Mouse (Mus musculus): ENCODE data around the gene Cfap126. TPM values are rescaled to one million over a fixed set of nuclear protein-coding genes. Genes with fewer than 3 reads are reported as not detected.
"Not testable (repeated sequence)": the region's sequence is repeated elsewhere in the genome, so short reads cannot be mapped to it uniquely, and the experiment has no call there.

The Cfap126 gene
- polyA plus RNA-seq, 1 experiment from 2014 or later: 1.5 TPM

- no CpG with 5 or more reads among the region's 45 CpGs for WGBS (ENCODE audit: insufficient replicate concordance)
- H3K9me3 ChIP-seq (ENCODE audit: low read length); H3K36me3 ChIP-seq (replicated peaks; ENCODE audit: insufficient read depth, low read length); H3K9ac ChIP-seq (replicated peaks); H3K4me3 ChIP-seq (ENCODE audit: low read depth, low read length); H3K4me1 ChIP-seq (ENCODE audit: insufficient read depth); DNase-seq; H3K4me2 ChIP-seq (ENCODE audit: low read depth, low read length); H3K27ac ChIP-seq (ENCODE audit: low read depth): not testable (repeated sequence)
- ATAC-seq: peak; percentile 74
- peaks cover 24% of the 10 kb centered on the region for H3K27me3 ChIP-seq (ENCODE audit: insufficient read depth, low read length)
Measured at GRCm38 (mm10) chr1:171072217-171072616, 41.5 kb upstream of the Cfap126 start.

DNA sequence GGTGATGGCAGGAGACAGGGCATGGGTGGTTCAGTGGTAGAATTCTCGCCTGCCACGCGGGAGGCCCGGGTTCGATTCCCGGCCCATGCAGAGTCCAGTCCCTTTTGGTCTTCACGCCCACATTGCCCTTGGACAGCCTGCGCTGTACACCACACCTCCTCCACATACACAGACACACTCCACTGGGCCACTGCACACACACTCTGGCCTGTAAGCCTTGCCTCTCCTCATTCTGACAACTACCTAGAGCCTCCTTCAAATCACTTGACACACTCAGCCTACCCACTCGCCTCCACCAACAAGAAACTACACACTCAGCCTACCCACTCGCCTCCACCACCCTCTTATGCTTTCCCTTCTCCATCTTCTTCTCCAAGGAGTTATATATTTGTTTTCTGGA, 39.4 kb upstream of the Cfap126 start:
- not testable (repeated sequence) for H3K4me1 ChIP-seq (ENCODE audit: insufficient read depth); H3K9ac ChIP-seq (replicated peaks); H3K27ac ChIP-seq (ENCODE audit: low read depth); H3K4me3 ChIP-seq (ENCODE audit: low read depth, low read length); H3K4me2 ChIP-seq (ENCODE audit: low read depth, low read length); H3K9me3 ChIP-seq (ENCODE audit: low read length); H3K36me3 ChIP-seq (replicated peaks; ENCODE audit: insufficient read depth, low read length)
- H3K27me3 ChIP-seq (ENCODE audit: insufficient read depth, low read length): peaks cover 30% of the 10 kb centered on the region
- ATAC-seq (peak; percentile 5), DNase-seq (peak; percentile 31)
- 15% methylated on average over 4 of the region's 10 CpGs for WGBS (ENCODE audit: insufficient replicate concordance)

GRCm38 (mm10) chr1:171076176-171076575, 37.5 kb upstream of the Cfap126 start:
- H3K4me2 ChIP-seq (ENCODE audit: low read depth, low read length); H3K4me3 ChIP-seq (ENCODE audit: low read depth, low read length); H3K9ac ChIP-seq (replicated peaks); H3K4me1 ChIP-seq (ENCODE audit: insufficient read depth); H3K36me3 ChIP-seq (replicated peaks; ENCODE audit: insufficient read depth, low read length); H3K27ac ChIP-seq (ENCODE audit: low read depth); ATAC-seq; DNase-seq; H3K9me3 ChIP-seq (ENCODE audit: low read length): not testable (repeated sequence)
- WGBS (ENCODE audit: insufficient replicate concordance): 55% methylated on average over 3 of the region's 5 CpGs
- H3K27me3 ChIP-seq (ENCODE audit: insufficient read depth, low read length): peaks cover 18% of the 10 kb centered on the region

DNA sequence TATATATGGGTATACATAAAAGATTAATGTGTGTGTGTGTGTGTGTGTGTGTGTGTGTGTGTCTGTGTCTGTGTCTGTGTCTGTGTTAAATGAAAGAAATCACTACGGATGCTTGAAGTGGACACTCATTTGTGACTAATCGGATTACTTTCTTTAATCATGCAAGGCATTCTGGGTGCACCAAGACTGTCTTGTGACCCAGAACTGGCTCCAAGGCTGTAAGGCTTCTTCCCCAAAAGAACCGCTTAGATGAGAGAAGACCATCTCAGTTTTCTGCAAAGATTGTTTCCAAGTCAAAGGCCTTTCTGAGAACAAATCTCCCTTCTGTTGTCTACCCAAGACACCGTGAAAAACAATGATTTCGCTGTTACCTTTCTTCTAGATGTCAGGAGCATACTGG, 36.5 kb upstream of the Cfap126 start:
- H3K9me3 ChIP-seq (ENCODE audit: low read length); DNase-seq: not testable (repeated sequence)
- WGBS (ENCODE audit: insufficient replicate concordance): 43% methylated on average over 5 of the region's 5 CpGs

DNA sequence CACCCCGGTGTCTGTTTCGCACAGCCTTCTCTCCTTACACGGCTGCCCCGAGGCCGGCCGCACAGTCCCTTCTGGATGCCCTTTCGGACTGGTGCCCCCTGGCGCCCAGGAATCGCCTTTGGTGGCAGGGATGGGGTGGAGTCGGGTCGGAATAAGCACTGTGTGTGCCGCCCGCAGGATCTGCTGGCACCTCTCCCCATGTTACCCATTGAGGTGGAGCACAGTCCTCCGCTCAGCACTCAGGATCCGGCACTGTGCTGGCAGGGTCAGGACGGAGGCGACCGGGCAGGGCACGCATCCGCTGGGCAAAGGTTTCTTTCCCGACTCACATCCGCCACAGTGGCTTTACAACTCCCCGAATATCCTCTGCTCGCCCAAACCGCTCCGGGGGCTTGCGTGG, 35.8 kb upstream of the Cfap126 start:
- H3K9me3 ChIP-seq (ENCODE audit: low read length); DNase-seq; H3K4me1 ChIP-seq (ENCODE audit: insufficient read depth); H3K36me3 ChIP-seq (replicated peaks; ENCODE audit: insufficient read depth, low read length); H3K9ac ChIP-seq (replicated peaks); ATAC-seq; H3K27ac ChIP-seq (ENCODE audit: low read depth); H3K4me2 ChIP-seq (ENCODE audit: low read depth, low read length); H3K4me3 ChIP-seq (ENCODE audit: low read depth, low read length): not testable (repeated sequence)
- 3% methylated on average over 13 of the region's 27 CpGs for WGBS (ENCODE audit: insufficient replicate concordance)
- peaks cover 20% of the 10 kb centered on the region for H3K27me3 ChIP-seq (ENCODE audit: insufficient read depth, low read length)

More for the DNA sequence above, 36.5 kb upstream of the Cfap126 start:
- H3K4me3 ChIP-seq (ENCODE audit: low read depth, low read length); H3K4me1 ChIP-seq (ENCODE audit: insufficient read depth); ATAC-seq; H3K36me3 ChIP-seq (replicated peaks; ENCODE audit: insufficient read depth, low read length); H3K27ac ChIP-seq (ENCODE audit: low read depth); H3K9ac ChIP-seq (replicated peaks); H3K4me2 ChIP-seq (ENCODE audit: low read depth, low read length): not testable (repeated sequence)
- peaks cover 20% of the 10 kb centered on the region for H3K27me3 ChIP-seq (ENCODE audit: insufficient read depth, low read length)

DNA sequence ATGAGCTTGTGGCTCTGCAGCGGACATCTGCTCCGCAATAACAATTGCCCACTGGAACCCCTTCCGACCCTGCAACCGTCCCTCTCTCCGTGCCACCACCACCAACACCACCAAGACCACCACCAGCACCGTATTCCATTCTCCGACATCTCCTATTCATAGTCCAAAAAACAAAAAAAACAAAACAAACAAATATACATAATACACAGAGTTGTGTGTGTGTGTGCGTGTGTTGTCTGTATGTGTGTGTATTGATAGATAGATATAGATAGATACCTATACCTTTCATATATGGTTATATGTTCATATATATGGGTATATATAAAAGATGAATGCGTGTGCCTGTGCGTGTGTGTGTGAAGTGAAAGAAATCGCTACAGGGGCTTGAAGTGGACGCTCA, 35.3 kb upstream of the Cfap126 start:
- peaks cover 20% of the 10 kb centered on the region for H3K27me3 ChIP-seq (ENCODE audit: insufficient read depth, low read length)
- 24% methylated on average over 11 of the region's 12 CpGs for WGBS (ENCODE audit: insufficient replicate concordance)
- H3K9ac ChIP-seq (replicated peaks); ATAC-seq; H3K27ac ChIP-seq (ENCODE audit: low read depth); H3K4me2 ChIP-seq (ENCODE audit: low read depth, low read length); DNase-seq; H3K4me3 ChIP-seq (ENCODE audit: low read depth, low read length); H3K36me3 ChIP-seq (replicated peaks; ENCODE audit: insufficient read depth, low read length); H3K4me1 ChIP-seq (ENCODE audit: insufficient read depth); H3K9me3 ChIP-seq (ENCODE audit: low read length): not testable (repeated sequence)

GRCm38 (mm10) chr1:171079345-171079744, 34.4 kb upstream of the Cfap126 start:
- 0% methylated on average over 1 of the region's 35 CpGs for WGBS (ENCODE audit: insufficient replicate concordance)
- H3K9me3 ChIP-seq (ENCODE audit: low read length); H3K4me1 ChIP-seq (ENCODE audit: insufficient read depth); H3K9ac ChIP-seq (replicated peaks); H3K4me3 ChIP-seq (ENCODE audit: low read depth, low read length); H3K36me3 ChIP-seq (replicated peaks; ENCODE audit: insufficient read depth, low read length); H3K4me2 ChIP-seq (ENCODE audit: low read depth, low read length); DNase-seq; H3K27ac ChIP-seq (ENCODE audit: low read depth): not testable (repeated sequence)
- peaks cover 15% of the 10 kb centered on the region for H3K27me3 ChIP-seq (ENCODE audit: insufficient read depth, low read length)
- ATAC-seq: peak; percentile 77

DNA sequence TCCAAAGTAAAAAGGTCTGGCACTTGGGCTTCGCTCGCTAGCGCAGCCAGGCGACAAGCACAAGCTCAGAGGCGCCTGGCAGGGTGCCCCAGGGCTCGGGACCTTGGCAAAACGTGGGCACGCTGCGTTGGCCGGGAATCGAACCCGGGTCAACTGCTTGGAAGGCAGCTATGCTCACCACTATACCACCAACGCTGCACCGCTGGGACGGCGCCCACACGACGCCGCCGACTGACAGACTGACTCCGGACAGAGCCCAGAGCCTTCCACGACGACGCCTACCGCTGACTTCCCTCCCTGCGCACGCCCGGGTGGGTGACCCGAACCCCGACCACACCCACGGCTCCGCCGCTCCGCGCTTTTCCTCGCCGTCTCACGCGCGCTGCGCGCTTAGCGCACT, 33.9 kb upstream of the Cfap126 start:
- H3K27me3 ChIP-seq (ENCODE audit: insufficient read depth, low read length): peaks cover 15% of the 10 kb centered on the region
- WGBS (ENCODE audit: insufficient replicate concordance): no CpG with 5 or more reads among the region's 43 CpGs
- DNase-seq; H3K4me3 ChIP-seq (ENCODE audit: low read depth, low read length); H3K9me3 ChIP-seq (ENCODE audit: low read length); H3K4me1 ChIP-seq (ENCODE audit: insufficient read depth); H3K27ac ChIP-seq (ENCODE audit: low read depth); H3K36me3 ChIP-seq (replicated peaks; ENCODE audit: insufficient read depth, low read length); H3K4me2 ChIP-seq (ENCODE audit: low read depth, low read length); H3K9ac ChIP-seq (replicated peaks): not testable (repeated sequence)
- ATAC-seq: peak; percentile 73

GRCm38 (mm10) chr1:171081512-171082231, 32.0 kb upstream of the Cfap126 start:
- DNase-seq; H3K36me3 ChIP-seq (replicated peaks; ENCODE audit: insufficient read depth, low read length); H3K27ac ChIP-seq (ENCODE audit: low read depth); H3K4me3 ChIP-seq (ENCODE audit: low read depth, low read length); H3K9ac ChIP-seq (replicated peaks); H3K9me3 ChIP-seq (ENCODE audit: low read length); H3K4me2 ChIP-seq (ENCODE audit: low read depth, low read length); H3K4me1 ChIP-seq (ENCODE audit: insufficient read depth): not testable (repeated sequence)
- peaks cover 28% of the 10 kb centered on the region for H3K27me3 ChIP-seq (ENCODE audit: insufficient read depth, low read length)
- WGBS (ENCODE audit: insufficient replicate concordance): 28% methylated on average over 9 of the region's 17 CpGs
- ATAC-seq: peak; percentile 6

Data from liver, postnatal 0 days (tissue).